Mouse (Mus musculus): ENCODE data around the gene Fbxl14. TPM values are rescaled to one million over a fixed set of nuclear protein-coding genes. Genes with fewer than 3 reads are reported as not detected.
A peak's percentile ranks its signal among the peaks of the same experiment; 100 is the strongest.

The Fbxl14 gene
- polyA plus RNA-seq, 2 experiments = 3.9 to 16.3 TPM

DNA sequence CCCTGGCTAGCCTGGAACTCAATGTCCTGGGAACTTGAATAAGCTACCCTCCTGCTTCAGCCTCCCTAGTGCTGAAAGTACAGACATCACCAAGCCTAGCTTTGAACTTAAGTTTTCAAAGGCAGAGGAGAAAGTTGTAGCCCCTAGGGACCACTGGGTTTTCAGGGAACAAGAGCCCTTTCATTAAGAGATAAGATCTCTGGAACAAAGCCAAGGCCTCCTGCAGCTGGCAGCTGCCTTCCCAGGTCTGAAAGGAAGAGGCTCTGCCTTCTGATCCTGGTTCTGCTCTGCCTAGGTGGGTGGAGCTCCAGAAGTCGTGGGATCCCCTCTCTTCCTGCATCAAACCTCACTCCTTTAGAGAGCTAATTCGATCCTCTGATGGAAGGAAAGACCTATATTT is 6.0 kb downstream of the Fbxl14 start:
- peaks cover 9% of the 10 kb centered on the region for H3K36me3 ChIP-seq (replicated peaks; ENCODE audit: control insufficient read depth, insufficient read depth, low read depth)
- no peak for ATAC-seq (ENCODE audit: insufficient read depth)
- H3K4me3 ChIP-seq (ENCODE audit: insufficient read depth in 1 of 2, low read depth in 2 of 2, low read length in 2 of 2) = no peak overlapping the region
- H3K27me3 ChIP-seq (ENCODE audit: control insufficient read depth, insufficient read depth, low read length) = no peaks in the 10 kb centered on the region
- WGBS (ENCODE audit: insufficient replicate concordance) = 11% methylated on average over 2 of the region's 2 CpGs
- no peaks in the 10 kb centered on the region for H3K9me3 ChIP-seq (ENCODE audit: control insufficient read depth, low read length)
- no peak overlapping the region for H3K27ac ChIP-seq
- peaks cover 0 to 2% of the 10 kb centered on the region in 2 experiments; a peak in 1 of 4 replicates for H3K4me1 ChIP-seq (replicated peaks; ENCODE audit: control insufficient read depth in 2 of 2, insufficient read depth in 2 of 2, low read length in 1 of 2)
- no peak for DNase-seq (ENCODE audit: low read depth in 3 of 3, low spot score in 3 of 3)
- no peak for TF ChIP-seq CTCF (IDR thresholded peaks at IDR 0.05; ENCODE audit: low read depth)
- TF ChIP-seq EP300 (IDR thresholded peaks at IDR 0.05; ENCODE audit: low read depth) = no peak
- no peak overlapping the region for H3K9ac ChIP-seq (replicated peaks)
- H3K4me2 ChIP-seq (ENCODE audit: low read depth) = no peak overlapping the region

DNA sequence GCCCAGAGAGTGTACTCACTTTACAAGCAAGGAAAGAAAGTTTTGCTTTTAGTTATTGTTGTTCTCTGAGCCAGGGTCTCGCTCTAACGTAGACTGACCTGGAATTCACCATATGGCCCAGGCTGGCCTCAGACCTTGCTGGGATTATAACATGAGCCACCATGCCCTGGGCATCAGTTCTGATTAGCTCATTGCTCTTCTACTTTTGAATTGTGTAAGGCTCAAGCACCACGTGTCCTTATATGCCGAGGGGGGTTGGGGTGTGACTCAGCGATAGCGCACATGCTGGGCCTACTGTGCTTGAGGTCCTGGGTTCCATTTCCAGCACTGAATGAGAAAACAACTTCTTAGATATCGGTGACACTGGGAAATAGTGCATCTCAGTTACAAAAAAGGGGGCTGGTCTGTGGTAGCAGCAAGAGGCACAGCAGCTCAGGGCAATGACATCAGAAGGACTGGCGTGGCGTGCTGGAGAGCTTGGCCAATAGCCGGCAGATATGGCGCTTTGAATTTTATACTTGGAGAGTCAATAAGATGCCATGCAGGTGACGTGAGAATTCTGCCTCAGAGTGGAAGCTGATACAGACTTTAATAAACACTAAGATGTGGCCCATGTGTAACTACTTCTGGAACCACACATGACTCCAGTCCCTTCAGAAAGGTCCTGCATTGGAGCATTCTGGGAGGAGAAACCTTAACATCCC is 7.1 kb downstream of the Fbxl14 start:
- TF ChIP-seq EP300 (IDR thresholded peaks at IDR 0.05; ENCODE audit: low read depth) (no peak), CTCF (IDR thresholded peaks at IDR 0.05; ENCODE audit: low read depth) (no peak)
- no peak overlapping the region for H3K4me2 ChIP-seq (ENCODE audit: low read depth)
- peaks cover 9% of the 10 kb centered on the region for H3K36me3 ChIP-seq (replicated peaks; ENCODE audit: control insufficient read depth, insufficient read depth, low read depth)
- peaks cover 0 to 2% of the 10 kb centered on the region in 2 experiments; a peak in 1 of 4 replicates for H3K4me1 ChIP-seq (replicated peaks; ENCODE audit: control insufficient read depth in 2 of 2, insufficient read depth in 2 of 2, low read length in 1 of 2)
- H3K27me3 ChIP-seq (ENCODE audit: control insufficient read depth, insufficient read depth, low read length) = no peaks in the 10 kb centered on the region
- H3K9ac ChIP-seq (replicated peaks) = no peak overlapping the region
- H3K27ac ChIP-seq = no peak overlapping the region
- DNase-seq (ENCODE audit: low read depth in 3 of 3, low spot score in 3 of 3) (no peak), ATAC-seq (ENCODE audit: insufficient read depth) (no peak)
- WGBS (ENCODE audit: insufficient replicate concordance) = 78% methylated on average over 12 of the region's 12 CpGs
- H3K9me3 ChIP-seq (ENCODE audit: control insufficient read depth, low read length) = no peaks in the 10 kb centered on the region
- no peak overlapping the region for H3K4me3 ChIP-seq (ENCODE audit: insufficient read depth in 1 of 2, low read depth in 2 of 2, low read length in 2 of 2)

DNA sequence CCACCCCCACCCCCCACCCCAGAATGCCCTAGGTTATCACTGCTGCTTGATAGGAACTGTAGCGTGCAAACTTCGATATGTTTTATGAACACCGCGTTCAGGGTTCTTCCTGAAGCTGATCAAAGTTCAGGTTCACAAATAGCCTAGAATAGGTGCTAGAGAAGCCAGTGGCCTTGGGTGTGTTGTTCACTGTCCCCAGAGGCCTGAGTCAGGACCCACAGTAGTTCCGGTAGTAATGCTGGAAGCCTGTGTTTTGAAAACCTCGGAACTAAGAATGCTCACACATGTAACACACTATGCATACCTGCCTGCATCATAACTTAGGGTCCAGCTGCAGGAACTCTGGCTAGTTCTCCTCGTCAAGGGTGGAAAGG is 7.6 kb downstream of the Fbxl14 start:
- Histone ChIP-seq H3K4me3 (ENCODE audit: insufficient read depth in 1 of 2, low read depth in 2 of 2, low read length in 2 of 2) (no peak overlapping the region), H3K27me3 (ENCODE audit: control insufficient read depth, insufficient read depth, low read length) (no peaks in the 10 kb centered on the region), H3K4me2 (ENCODE audit: low read depth) (no peak overlapping the region), H3K9ac (replicated peaks) (no peak overlapping the region), H3K4me1 (replicated peaks; ENCODE audit: control insufficient read depth in 2 of 2, insufficient read depth in 2 of 2, low read length in 1 of 2) (peaks cover 0 to under 1% of the 10 kb centered on the region in 2 experiments; a peak in 1 of 4 replicates), H3K27ac (no peak overlapping the region), H3K9me3 (ENCODE audit: control insufficient read depth, low read length) (no peaks in the 10 kb centered on the region), H3K36me3 (replicated peaks; ENCODE audit: control insufficient read depth, insufficient read depth, low read depth) (peaks cover 9% of the 10 kb centered on the region)
- ATAC-seq (ENCODE audit: insufficient read depth) (no peak), DNase-seq (ENCODE audit: low read depth in 3 of 3, low spot score in 3 of 3) (no peak)
- no peak for TF ChIP-seq CTCF (IDR thresholded peaks at IDR 0.05; ENCODE audit: low read depth)
- TF ChIP-seq EP300 (IDR thresholded peaks at IDR 0.05; ENCODE audit: low read depth) = no peak
- WGBS (ENCODE audit: insufficient replicate concordance) = 71% methylated on average over 7 of the region's 7 CpGs

DNA sequence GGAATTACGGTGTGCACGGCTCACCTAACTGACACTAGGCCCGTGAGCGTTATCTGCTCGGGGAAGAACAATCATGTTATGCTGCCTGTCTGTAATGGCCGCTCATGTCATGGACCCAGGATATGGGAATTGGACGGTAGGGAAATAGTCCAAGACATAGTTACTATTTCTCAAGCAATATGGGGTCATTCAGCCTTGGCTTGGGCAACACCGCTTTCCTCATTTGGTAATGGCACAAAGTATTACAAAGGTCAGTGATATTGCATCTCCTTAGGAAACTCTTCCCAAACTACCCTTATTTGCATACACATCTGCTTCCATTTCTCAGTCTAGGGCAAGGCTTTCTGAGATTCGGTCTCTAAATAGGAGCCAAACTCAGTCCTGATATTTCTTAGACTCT is 8.2 kb downstream of the Fbxl14 start:
- no peak for ATAC-seq (ENCODE audit: insufficient read depth)
- Histone ChIP-seq H3K4me2 (ENCODE audit: low read depth) (no peak overlapping the region), H3K9me3 (ENCODE audit: control insufficient read depth, low read length) (no peaks in the 10 kb centered on the region), H3K4me3 (ENCODE audit: insufficient read depth in 1 of 2, low read depth in 2 of 2, low read length in 2 of 2) (no peak overlapping the region), H3K27me3 (ENCODE audit: control insufficient read depth, insufficient read depth, low read length) (no peaks in the 10 kb centered on the region), H3K9ac (replicated peaks) (no peak overlapping the region), H3K27ac (no peak overlapping the region), H3K4me1 (replicated peaks; ENCODE audit: control insufficient read depth in 2 of 2, insufficient read depth in 2 of 2, low read length in 1 of 2) (no peaks in the 10 kb centered on the region), H3K36me3 (replicated peaks; ENCODE audit: control insufficient read depth, insufficient read depth, low read depth) (peaks cover 9% of the 10 kb centered on the region)
- no peak for TF ChIP-seq CTCF (IDR thresholded peaks at IDR 0.05; ENCODE audit: low read depth)
- TF ChIP-seq EP300 (IDR thresholded peaks at IDR 0.05; ENCODE audit: low read depth) = no peak
- 79% methylated on average over 9 of the region's 9 CpGs for WGBS (ENCODE audit: insufficient replicate concordance)
- no peak for DNase-seq (ENCODE audit: low read depth in 3 of 3, low spot score in 3 of 3)

DNA sequence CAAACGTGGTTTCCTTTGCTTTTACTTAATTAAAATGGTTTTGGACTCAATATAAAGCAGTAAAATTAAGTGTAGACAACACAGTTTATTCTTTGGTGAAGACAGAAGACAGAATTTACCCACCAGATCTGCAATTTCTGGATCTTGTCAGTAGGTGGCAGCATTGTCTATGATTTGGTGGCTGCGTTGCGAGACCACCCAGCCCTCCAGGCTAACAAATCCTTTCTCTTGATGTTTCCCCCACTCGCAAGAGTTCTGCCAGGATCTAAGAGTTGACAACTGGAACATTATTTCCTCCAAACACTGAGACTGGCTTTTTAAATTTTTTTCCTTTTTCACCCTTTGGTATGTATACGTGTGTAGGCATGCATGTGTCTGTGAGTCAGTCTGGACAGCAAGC is 10.3 kb downstream of the Fbxl14 start:
- WGBS (ENCODE audit: insufficient replicate concordance) = 11% methylated on average over 5 of the region's 5 CpGs
- peak; percentile 67 for TF ChIP-seq CTCF (IDR thresholded peaks at IDR 0.05; ENCODE audit: low read depth)
- TF ChIP-seq EP300 (IDR thresholded peaks at IDR 0.05; ENCODE audit: low read depth) = no peak
- no peak overlapping the region for H3K4me3 ChIP-seq (ENCODE audit: insufficient read depth in 1 of 2, low read depth in 2 of 2, low read length in 2 of 2)
- H3K9ac ChIP-seq (replicated peaks) = no peak overlapping the region
- H3K4me2 ChIP-seq (ENCODE audit: low read depth) = no peak overlapping the region
- ATAC-seq (ENCODE audit: insufficient read depth) = no peak
- DNase-seq (ENCODE audit: low read depth in 3 of 3, low spot score in 3 of 3) = peak in 1 of 3 experiments; percentile 22
- no peaks in the 10 kb centered on the region for H3K27me3 ChIP-seq (ENCODE audit: control insufficient read depth, insufficient read depth, low read length)
- no peak overlapping the region for H3K27ac ChIP-seq
- H3K4me1 ChIP-seq (replicated peaks; ENCODE audit: control insufficient read depth in 2 of 2, insufficient read depth in 2 of 2, low read length in 1 of 2) = no peaks in the 10 kb centered on the region
- no peaks in the 10 kb centered on the region for H3K36me3 ChIP-seq (replicated peaks; ENCODE audit: control insufficient read depth, insufficient read depth, low read depth)
- H3K9me3 ChIP-seq (ENCODE audit: control insufficient read depth, low read length) = no peaks in the 10 kb centered on the region
